Mouse (Mus musculus) adrenal gland, postnatal 10 days (tissue): ENCODE data around the gene Clca3b. TPM values are rescaled to one million over a fixed set of nuclear protein-coding genes. Genes with fewer than 3 reads are reported as not detected.
"Not testable (repeated sequence)": the region's sequence is repeated elsewhere in the genome, so short reads cannot be mapped to it uniquely, and the experiment has no call there.

Experiments used
- DNase-seq: peaks from one replicate; pipeline ENCODE4 v3.0.0; 2021; ENCODE audit warnings: mixed read lengths
- long read RNA-seq, 2 experiments: library from polyadenylated mRNA; stranded (forward); transcript quantifications; one replicate each; pipeline ENCODE4 v2.0.0; 2021
- total RNA-seq, 2 experiments: library from RNA; stranded (reverse); gene quantifications; 2 replicates each; pipeline ENCODE4 v1.2.3; 2021

Gene Clca3b
- total RNA-seq = not detected
- long read RNA-seq, experiment 1 = 0 reads
- long read RNA-seq, experiment 2 = 0 reads

DNA sequence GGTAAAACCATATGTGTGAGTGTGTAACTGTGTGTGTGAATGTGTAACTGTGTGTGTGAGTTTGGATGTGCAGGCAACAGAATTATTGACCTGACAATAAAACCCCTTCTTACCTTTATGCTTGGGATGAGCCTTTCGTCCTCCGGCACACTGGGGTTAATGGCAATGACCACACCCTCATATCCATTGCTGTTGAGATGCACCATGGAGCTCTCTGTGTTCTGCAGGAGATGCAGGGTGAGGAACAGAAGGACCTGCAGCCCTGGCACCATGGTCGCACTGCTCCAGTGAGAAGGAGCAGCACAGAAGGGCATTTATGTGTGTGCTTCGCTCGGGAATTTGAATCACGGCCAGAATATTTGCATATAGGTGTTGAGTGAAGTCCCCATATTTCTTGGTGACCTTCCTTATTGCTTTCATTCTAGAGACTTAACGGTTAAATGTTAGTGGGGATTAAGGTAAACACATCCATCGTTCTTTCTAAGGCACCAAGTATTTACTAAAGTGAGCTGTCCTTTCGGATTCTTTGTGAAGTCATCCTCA, at the start of gene Clca3b:
Gene Clca3b, minus strand, starts transcription at position 344 of the 543 bp plus-strand sequence.
- DNase-seq = not testable (repeated sequence)

GRCm38 (mm10) chr3:144897042-144897678, 48.0 kb upstream of the Clca3b start:
- DNase-seq = no peak

- DNase-seq = no peak
Observed at GRCm38 (mm10) chr3:144890246-144890758, 41.1 kb upstream of the Clca3b start.

DNA sequence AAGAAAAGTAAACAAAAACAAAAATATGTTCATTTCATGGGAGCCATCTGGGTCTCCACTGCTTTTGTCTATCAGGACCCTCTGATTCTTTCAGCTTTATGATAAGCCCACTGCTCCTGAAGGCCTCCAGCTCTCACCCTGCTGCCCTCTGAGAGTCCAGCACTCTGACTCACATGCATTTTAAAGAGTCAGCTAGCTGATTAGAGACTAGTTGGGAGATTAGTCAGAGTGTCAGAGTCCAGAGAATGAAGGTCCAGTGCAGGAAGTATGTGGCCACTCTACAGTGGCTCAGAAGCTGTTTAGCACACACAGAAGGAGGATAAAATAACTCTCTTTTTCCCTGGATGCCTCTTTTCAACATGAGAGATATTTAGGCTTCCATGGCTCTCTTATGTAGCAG, 37.8 kb upstream of the Clca3b start:
- no peak for DNase-seq

- DNase-seq = not testable (repeated sequence)
Observed at GRCm38 (mm10) chr3:144872012-144872411, 22.9 kb upstream of the Clca3b start.

DNA sequence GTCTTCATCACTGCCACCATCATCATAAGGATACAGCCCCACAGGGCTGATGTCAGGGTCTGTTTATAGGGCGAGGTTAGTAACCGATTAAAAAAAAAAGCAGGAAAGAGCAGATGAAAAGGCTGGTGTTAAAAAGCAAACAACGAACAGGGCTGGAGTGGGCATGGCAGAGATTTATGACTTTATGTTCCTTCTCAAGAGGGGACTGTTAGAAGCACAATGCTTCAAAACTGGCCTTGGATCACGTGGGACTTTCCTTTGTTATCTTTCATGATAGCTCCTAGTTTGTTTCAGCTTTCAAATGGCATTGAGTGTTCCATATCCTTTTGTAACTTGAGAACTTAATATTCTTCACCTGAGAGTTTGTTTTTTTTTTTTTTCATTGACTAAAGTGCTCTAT, 427 bp upstream of the Clca3b start:
- DNase-seq = no peak

- DNase-seq = no peak
Observed at GRCm38 (mm10) chr3:144827257-144827656, 21.9 kb downstream of the Clca3b start.

GRCm38 (mm10) chr3:144825151-144825550, 24.0 kb downstream of the Clca3b start:
- DNase-seq = peak; percentile 89

DNA sequence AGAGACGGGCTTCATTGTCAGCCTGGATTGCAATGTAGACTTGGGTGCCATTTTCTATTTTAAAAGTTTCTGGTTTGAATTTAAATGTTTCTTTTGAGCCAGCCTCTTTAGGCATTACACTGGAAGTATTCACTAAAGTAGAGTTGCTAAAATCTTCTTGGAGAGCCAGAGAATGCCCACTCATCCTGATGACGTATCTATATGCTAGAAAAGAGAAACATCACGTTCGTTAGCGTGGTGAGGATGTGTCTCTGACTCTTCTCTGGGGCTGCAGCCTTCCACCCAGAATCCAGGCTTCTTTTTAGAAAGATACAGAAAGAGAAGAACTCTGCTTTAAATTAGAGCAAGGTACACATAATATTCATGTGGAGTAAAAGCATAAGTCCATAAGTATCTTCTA, 25.8 kb downstream of the Clca3b start:
- DNase-seq = no peak

- no peak for DNase-seq
Observed at GRCm38 (mm10) chr3:144820632-144821031, 28.5 kb downstream of the Clca3b start.

DNA sequence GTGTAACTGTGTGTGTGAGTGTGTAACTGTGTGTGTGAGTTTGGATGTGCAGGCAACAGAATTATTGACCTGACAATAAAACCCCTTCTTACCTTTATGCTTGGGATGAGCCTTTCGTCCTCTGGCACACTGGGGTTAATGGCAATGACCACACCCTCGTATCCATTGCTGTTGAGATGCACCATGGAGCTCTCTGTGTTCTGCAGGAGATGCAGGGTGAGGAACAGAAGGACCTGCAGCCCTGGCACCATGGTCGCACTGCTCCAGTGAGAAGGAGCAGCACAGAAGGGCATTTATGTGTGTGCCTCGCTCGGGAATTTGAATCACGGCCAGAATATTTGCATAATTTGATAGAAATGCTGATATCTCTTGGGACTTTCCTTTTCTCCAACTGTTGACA, 29.9 kb downstream of the Clca3b start, which contains the start of gene Clca3a2:
Gene Clca3a2, minus strand, starts transcription at position 276 of the 400 bp plus-strand sequence.
- not testable (repeated sequence) for DNase-seq

DNA sequence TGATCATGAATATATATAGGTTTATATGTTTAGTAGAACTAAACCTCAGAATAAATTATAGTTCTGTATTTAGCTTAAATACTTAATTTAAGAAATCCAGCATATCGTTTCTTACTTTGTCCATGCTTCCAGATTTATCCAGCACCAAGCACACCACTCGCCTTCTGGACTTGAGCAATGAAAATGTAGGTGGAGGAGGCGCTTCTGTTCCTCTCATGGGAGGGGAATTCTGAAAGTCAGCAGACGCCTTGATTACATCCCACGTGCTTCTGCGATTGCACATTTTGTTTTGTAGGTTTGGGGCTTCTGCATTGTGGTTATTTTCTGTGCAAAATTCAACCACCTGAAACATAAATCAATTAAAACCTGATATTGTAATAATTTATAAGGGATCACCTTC, 35.8 kb downstream of the Clca3b start:
- DNase-seq = not testable (repeated sequence)

- no peak for DNase-seq
Observed at GRCm38 (mm10) chr3:144811821-144812220, 37.3 kb downstream of the Clca3b start.

DNA sequence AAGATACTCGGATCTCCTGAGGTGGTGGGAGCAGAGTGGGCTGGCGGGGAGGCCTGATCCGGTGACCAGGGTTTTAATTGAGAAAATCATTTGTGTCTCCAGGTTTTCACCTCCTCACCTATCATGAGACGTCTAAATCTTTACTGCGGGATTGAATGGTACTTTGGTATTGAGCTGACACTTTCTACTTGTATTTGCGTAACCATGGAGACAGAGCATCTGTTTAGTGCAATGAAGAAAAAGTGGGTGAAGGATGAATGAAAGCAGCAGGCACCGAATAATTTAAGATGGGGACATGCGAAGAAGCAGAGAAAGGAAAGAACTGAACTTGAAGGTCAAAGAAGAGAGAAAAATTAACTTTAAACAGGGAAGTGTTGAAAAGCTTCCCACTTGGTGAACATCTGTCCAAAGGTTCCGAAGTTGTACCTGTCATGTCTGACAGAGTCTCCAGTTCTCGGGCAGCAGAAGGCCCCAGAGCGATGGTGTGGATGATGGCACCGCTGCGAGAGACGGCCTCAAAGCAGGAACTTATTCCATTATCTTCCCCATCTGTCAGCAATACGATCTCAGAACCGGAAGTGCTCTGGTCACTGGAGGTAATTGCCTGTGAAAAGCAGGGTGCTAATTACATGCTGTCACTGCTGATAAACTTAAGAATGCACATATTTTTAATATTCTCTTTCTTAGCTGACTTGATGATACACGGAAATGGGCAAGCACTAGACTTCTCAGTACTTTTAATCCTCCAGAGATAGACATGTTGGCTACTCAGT, 40.8 kb downstream of the Clca3b start:
- DNase-seq = not testable (repeated sequence)

- DNase-seq = not testable (repeated sequence)
Observed at GRCm38 (mm10) chr3:144806626-144807025, 42.5 kb downstream of the Clca3b start.

DNA sequence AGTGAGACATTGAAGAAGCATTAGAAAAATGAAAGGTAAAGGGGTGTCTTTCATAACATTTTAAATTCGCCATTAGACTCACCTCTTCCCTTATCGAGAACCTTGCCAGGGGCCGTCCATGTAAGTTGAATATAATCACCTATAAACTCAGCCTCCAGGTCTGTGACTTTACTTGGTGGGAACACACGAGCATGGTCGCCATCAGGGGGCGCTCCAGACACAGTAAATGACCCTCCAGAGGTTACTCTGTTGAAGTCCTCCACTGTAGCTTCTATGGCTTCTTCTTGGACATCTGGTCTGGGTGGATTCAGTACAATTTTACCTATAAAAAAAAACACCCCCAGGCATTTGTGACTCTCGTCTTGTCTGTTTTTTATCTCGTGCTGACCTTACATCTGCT, 47.3 kb downstream of the Clca3b start:
- DNase-seq = peak; percentile 46

- DNase-seq = no peak
Observed at GRCm38 (mm10) chr3:144785181-144786148, 63.7 kb downstream of the Clca3b start.
